Mouse (Mus musculus) frontal cortex, postnatal 25 days (tissue): ENCODE data around the gene Olfr883.

Experiments
- DNase-seq, 2 experiments: peaks; one replicate each; pipeline ENCODE4 v3.0.0; 2022; ENCODE audit warnings: low spot score in 2 of 2

The Olfr883 gene

DNA sequence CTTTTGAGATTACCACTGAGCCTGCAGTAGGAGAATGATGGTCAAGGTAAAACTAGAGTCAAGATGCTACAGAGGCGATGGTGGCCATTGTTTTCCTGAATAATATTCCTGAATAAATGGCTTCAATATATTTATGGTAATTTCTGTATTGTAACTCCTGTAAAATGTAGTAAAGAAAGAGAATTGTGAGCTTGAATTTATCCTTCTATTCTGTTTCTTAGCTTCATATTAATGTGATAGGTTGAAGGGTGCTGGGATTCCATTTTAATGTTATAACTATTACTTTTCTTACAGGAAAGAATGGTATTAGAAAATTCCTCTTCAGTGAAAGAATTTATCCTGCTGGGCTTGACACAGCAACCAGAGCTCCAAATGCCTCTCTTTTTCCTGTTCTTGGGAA, at the start of gene Olfr883:
Gene Olfr883, plus strand, starts transcription at position 301 of the 400 bp plus-strand sequence.
- no peak for DNase-seq

DNA sequence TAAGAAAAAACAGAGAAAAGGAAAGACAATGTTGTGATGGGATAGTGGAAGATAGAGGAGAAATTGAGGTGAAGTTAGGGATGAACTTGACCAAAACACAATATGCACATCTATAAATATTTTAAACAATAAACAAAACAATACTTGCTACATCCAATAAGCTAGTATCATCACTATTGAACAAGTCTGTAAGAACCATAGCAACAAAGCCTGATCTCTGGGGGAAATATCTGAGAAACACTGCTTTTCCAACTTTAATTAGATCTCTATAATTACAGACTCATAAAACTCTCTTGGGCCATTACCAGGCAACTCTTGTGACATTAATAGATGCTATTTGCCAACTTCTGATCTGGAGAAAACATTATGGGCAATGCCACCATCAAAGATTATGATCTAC, 34.1 kb upstream of the Olfr883 start, which contains the start of gene Olfr881:
Gene Olfr881, plus strand, starts transcription at position 301 of the 400 bp plus-strand sequence.
- DNase-seq, result no peak

- no peak for DNase-seq
Measured at GRCm38 (mm10) chr9:37998581-37999204, 26.9 kb upstream of the Olfr883 start.

- DNase-seq, result no peak
Measured at GRCm38 (mm10) chr9:38000021-38000420, 25.6 kb upstream of the Olfr883 start.

- DNase-seq, result no peak
Measured at GRCm38 (mm10) chr9:38046255-38046654, 20.6 kb downstream of the Olfr883 start, which contains the start of gene Olfr884. Gene Olfr884 (plus strand): TSS chr9:38046555.

DNA sequence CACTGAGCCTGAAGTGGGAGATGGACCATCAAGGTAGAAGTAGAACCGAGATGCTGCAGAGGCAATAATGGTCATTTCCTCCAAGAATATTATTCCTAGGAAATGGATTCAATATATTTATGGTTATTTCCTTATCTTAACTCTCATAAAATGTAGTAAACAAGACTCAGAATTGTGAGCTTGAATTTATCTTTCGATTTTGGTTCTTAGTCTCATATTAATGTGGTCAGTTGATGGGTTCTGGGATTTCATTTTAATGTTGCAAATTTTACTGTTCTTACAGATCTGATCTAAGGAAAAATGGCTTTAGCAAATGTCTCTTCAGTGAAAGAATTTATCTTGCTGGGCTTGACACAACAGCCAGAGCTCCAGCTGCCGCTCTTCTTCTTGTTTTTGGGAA, 35.4 kb downstream of the Olfr883 start, which contains the start of gene Olfr885:
Gene Olfr885, plus strand, starts transcription at position 301 of the 400 bp plus-strand sequence.
- no peak for DNase-seq
